Mouse (Mus musculus): ENCODE results near the gene Cdh1.

- no peak for TF ChIP-seq CTCF (IDR thresholded peaks at IDR 0.05 in 2 of 3, conservative IDR thresholded peaks at IDR 0.05 in 1 of 3; ENCODE audit: control insufficient read depth in 1 of 3, insufficient read depth in 1 of 3, low read depth in 2 of 3, low read length in 3 of 3, poor library complexity in 1 of 3, severe bottlenecking in 1 of 3)
- no peak for TF ChIP-seq ETS1 (IDR thresholded peaks at IDR 0.05; ENCODE audit: low read depth, low read length)
Measured at GRCm38 (mm10) chr8:106635284-106635683, 32.1 kb downstream of the Cdh1 start.

Data from MEL (cell line).